Mouse (Mus musculus): ENCODE measurements at regions not wholly inside any gene's neighbourhood (a gene's known extent, or its start where the extent isn't known, plus 50 kb on each side); places are given as distances from the start of the nearest gene placed in this dataset.

DNA sequence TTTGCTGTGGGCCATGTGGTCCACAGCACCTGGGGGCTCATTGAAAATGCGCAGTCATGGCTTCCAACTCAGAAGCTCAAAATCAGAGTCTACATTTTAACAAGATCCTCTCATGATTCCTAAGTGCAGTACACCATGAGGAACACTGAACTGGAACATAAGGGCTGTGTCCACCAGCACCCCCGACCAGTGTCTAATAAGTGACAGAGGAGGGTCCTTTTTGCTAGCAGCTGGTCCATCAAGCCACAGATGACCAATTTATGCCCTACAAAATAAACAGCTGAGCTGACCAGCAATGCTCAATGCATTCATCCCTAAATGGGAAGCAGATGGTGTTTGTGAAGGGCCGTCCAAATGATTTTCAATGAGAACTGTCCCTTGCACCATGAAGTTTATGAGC is 1478.7 kb upstream of the Lrrc6 start:
- WGBS, result 71% methylated on average over 3 of the region's 3 CpGs
- Histone ChIP-seq H3K4me3 (ENCODE audit: low read length) (no peak overlapping the region), H3K4me1 (ENCODE audit: control insufficient read depth, insufficient read depth, low read length) (no peaks in the 10 kb centered on the region), H3K36me3 (ENCODE audit: control insufficient read depth, insufficient read depth) (no peaks in the 10 kb centered on the region), H3K27me3 (ENCODE audit: control insufficient read depth, insufficient read depth, low read length) (no peaks in the 10 kb centered on the region), H3K9me3 (replicated peaks; ENCODE audit: control insufficient read depth, low read length) (no peaks in the 10 kb centered on the region), H3K9ac (ENCODE audit: low read length) (no peak overlapping the region), H3K4me2 (ENCODE audit: low read depth, low read length) (no peak overlapping the region), H3K27ac (ENCODE audit: low read length) (no peak overlapping the region)
- no peak for ATAC-seq (replicated peaks; ENCODE audit: extremely low read depth, insufficient read depth, low FRiP score)

DNA sequence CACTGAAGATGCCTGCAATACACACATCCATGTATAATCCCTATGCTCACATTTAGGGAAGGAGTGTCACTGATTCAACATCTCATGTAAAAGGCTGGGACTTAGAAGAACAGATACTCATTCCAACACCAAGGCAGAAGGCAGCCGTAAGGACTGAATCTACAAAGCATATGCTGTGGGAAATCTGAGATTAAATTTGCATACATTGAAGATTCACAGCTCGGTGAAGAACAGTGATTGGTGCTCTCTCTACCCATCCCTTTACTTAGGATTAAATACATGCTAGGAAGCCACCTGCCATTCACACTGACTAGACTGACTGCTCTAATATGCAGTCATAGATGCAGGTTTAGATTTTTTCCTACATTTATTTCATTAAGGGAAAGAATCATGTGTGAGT is 1476.5 kb upstream of the Lrrc6 start:
- Histone ChIP-seq H3K4me3 (ENCODE audit: low read length) (no peak overlapping the region), H3K36me3 (ENCODE audit: control insufficient read depth, insufficient read depth) (no peaks in the 10 kb centered on the region), H3K9me3 (replicated peaks; ENCODE audit: control insufficient read depth, low read length) (no peaks in the 10 kb centered on the region), H3K4me2 (ENCODE audit: low read depth, low read length) (no peak overlapping the region), H3K27ac (ENCODE audit: low read length) (no peak overlapping the region), H3K4me1 (ENCODE audit: control insufficient read depth, insufficient read depth, low read length) (no peaks in the 10 kb centered on the region), H3K27me3 (ENCODE audit: control insufficient read depth, insufficient read depth, low read length) (no peaks in the 10 kb centered on the region), H3K9ac (ENCODE audit: low read length) (no peak overlapping the region)
- WGBS, result 84% methylated on average over 2 of the region's 2 CpGs
- no peak for ATAC-seq (replicated peaks; ENCODE audit: extremely low read depth, insufficient read depth, low FRiP score)

DNA sequence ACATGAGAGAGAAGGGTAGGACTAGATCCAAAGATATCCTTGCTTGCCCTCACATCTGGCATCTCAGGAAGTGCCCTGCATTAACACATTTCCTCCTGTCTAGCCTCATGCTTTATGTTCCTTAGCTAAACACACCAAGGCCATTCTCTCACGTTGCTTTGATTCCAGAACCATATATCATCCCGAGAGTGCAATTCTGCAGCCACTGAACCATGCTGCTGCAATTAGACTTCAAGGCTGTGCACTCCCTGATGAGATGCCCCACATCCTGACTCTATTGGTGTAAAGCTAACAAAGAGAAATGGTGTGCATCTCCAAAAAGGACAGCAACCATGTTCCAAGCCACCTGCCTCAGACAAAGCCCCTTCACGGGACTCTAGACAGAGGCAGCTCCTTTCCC is 1471.3 kb upstream of the Lrrc6 start:
- Histone ChIP-seq H3K36me3 (ENCODE audit: control insufficient read depth, insufficient read depth) (no peaks in the 10 kb centered on the region), H3K4me1 (ENCODE audit: control insufficient read depth, insufficient read depth, low read length) (no peaks in the 10 kb centered on the region), H3K4me2 (ENCODE audit: low read depth, low read length) (no peak overlapping the region), H3K9me3 (replicated peaks; ENCODE audit: control insufficient read depth, low read length) (no peaks in the 10 kb centered on the region), H3K27me3 (ENCODE audit: control insufficient read depth, insufficient read depth, low read length) (no peaks in the 10 kb centered on the region), H3K9ac (ENCODE audit: low read length) (no peak overlapping the region), H3K4me3 (ENCODE audit: low read length) (no peak overlapping the region), H3K27ac (ENCODE audit: low read length) (no peak overlapping the region)
- WGBS, result 62% methylated on average over 3 of the region's 3 CpGs
- ATAC-seq (replicated peaks; ENCODE audit: extremely low read depth, insufficient read depth, low FRiP score), result no peak

DNA sequence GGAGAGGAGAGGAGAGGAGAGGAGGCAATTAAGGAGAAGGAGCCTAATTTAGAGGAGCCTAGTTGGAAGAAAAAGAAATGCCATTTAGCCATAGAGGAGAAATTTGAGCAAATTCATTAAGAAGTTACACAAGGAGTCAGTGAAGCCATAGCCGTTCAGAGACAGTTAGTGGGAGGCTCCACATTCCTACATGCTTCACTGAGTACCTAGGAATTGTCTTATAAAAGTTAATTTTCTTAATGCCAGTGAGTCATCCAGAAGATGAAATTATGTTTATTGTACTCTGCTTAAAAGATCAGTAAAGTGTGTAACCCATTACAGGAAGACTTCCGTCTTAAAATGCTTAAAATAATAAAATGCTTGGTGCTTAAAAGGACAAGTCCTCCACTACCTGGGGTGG is 1453.5 kb upstream of the Lrrc6 start:
- no peak for ATAC-seq (replicated peaks; ENCODE audit: extremely low read depth, insufficient read depth, low FRiP score)
- Histone ChIP-seq H3K36me3 (ENCODE audit: control insufficient read depth, insufficient read depth) (no peaks in the 10 kb centered on the region), H3K27ac (ENCODE audit: low read length) (no peak overlapping the region), H3K4me1 (ENCODE audit: control insufficient read depth, insufficient read depth, low read length) (peaks cover 6% of the 10 kb centered on the region; the same call in 1 of the 2 replicates), H3K27me3 (ENCODE audit: control insufficient read depth, insufficient read depth, low read length) (no peaks in the 10 kb centered on the region), H3K9ac (ENCODE audit: low read length) (no peak overlapping the region), H3K4me3 (ENCODE audit: low read length) (no peak overlapping the region), H3K9me3 (replicated peaks; ENCODE audit: control insufficient read depth, low read length) (no peaks in the 10 kb centered on the region), H3K4me2 (ENCODE audit: low read depth, low read length) (no peak overlapping the region)
- 76% methylated on average over 2 of the region's 2 CpGs for WGBS

DNA sequence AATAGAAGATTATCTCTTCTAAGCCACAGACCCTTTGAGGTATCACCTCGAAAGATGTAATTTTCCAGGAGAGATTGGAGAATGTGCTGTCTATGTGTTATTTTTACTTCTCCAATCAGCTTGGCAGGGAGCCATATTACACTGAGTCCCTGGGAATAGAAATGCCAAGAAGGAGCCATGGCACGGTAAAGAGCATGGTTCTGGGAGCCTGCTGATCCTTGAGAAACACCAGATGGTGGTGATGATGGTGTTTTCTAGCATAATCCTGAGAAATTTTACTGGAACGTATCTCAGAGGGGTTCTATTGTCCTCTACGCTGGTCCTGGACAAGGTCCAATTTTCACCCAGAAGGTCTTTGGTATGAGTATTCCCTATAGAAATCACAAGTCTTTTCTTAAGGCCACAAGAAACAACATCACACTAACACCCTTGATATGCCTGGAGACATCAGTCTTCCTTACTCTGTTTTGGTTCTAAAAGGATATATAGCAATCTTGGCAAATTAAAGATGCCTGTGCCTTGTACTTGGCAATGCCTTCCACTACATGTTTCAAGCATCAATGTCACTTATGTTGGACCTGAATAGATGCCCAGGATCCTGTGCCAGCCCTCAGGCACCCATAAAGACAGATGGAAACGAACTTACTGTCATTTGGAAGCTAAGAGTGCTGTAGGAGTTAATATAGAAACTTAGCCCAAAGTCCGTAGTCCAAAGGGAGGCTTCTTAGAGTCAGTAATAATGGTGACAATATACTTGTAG is 1449.8 kb upstream of the Lrrc6 start:
- Histone ChIP-seq H3K36me3 (ENCODE audit: control insufficient read depth, insufficient read depth) (no peaks in the 10 kb centered on the region), H3K4me1 (ENCODE audit: control insufficient read depth, insufficient read depth, low read length) (peaks cover 6% of the 10 kb centered on the region; the same call in 1 of the 2 replicates), H3K4me3 (ENCODE audit: low read length) (no peak overlapping the region), H3K27me3 (ENCODE audit: control insufficient read depth, insufficient read depth, low read length) (no peaks in the 10 kb centered on the region), H3K4me2 (ENCODE audit: low read depth, low read length) (no peak overlapping the region), H3K9me3 (replicated peaks; ENCODE audit: control insufficient read depth, low read length) (no peaks in the 10 kb centered on the region), H3K27ac (ENCODE audit: low read length) (no peak overlapping the region), H3K9ac (ENCODE audit: low read length) (no peak overlapping the region)
- ATAC-seq (replicated peaks; ENCODE audit: extremely low read depth, insufficient read depth, low FRiP score), result no peak
- WGBS, result 47% methylated on average over 6 of the region's 6 CpGs

DNA sequence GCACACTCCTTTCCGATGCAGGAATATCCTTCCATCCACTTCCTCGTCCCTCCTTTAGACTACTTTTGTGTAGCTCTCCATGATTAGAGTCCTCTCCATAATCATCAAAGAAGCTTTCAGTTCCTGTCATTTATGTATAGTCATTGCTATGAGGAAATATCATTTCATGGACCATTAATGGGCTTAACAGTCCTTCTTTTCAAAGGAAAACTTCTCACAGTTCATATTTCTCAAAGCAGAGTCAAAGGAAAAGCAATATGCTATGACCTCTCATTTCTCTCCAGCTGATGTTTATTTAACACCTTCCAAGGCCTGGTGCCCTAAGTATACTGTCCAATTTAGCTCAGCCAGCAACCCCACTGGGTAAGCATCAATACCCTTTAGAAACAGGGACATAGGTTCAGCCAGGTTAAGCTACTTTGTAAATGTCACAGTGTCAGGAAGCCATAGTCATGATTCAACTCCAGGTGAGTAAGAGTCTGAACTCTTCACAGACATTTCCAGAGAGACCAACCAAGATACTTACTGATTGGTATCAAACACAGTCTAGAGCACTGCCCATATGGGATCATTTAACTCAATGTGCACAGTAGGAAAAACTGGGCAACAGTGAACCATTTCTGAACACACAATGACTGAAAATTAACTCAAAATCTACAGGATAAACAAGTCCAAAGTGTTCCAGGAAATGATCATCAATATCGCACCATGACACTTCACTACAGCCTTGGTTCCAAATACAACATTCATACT is 1443.8 kb upstream of the Lrrc6 start:
- Histone ChIP-seq H3K4me1 (ENCODE audit: control insufficient read depth, insufficient read depth, low read length) (no peaks in the 10 kb centered on the region), H3K9ac (ENCODE audit: low read length) (no peak overlapping the region), H3K4me2 (ENCODE audit: low read depth, low read length) (no peak overlapping the region), H3K27ac (ENCODE audit: low read length) (no peak overlapping the region), H3K4me3 (ENCODE audit: low read length) (no peak overlapping the region), H3K36me3 (ENCODE audit: control insufficient read depth, insufficient read depth) (no peaks in the 10 kb centered on the region), H3K9me3 (replicated peaks; ENCODE audit: control insufficient read depth, low read length) (no peaks in the 10 kb centered on the region), H3K27me3 (ENCODE audit: control insufficient read depth, insufficient read depth, low read length) (no peaks in the 10 kb centered on the region)
- 77% methylated on average over 3 of the region's 3 CpGs for WGBS
- ATAC-seq (replicated peaks; ENCODE audit: extremely low read depth, insufficient read depth, low FRiP score), result no peak

DNA sequence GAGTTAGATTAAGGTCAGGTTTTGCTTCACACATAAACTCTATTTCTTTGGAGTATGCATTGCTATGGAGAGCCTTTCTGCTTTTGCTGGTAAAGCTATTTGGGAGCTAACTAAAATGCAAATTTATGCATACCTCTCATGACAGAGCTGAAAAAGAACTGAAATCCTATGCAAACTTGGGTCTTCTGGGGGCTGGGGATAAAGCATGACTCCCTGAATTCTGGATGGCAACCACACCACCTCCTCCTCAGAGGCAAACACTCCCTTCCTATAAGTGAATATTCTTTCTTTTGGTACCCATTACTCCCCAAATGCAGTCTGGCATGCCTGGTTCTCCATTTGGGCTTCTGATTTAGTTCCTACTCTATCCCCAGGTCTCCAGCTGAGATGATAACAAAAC is 1442.3 kb upstream of the Lrrc6 start:
- H3K9me3 ChIP-seq (replicated peaks; ENCODE audit: control insufficient read depth, low read length), result no peaks in the 10 kb centered on the region
- H3K9ac ChIP-seq (ENCODE audit: low read length), result no peak overlapping the region
- H3K4me2 ChIP-seq (ENCODE audit: low read depth, low read length), result no peak overlapping the region
- ATAC-seq (replicated peaks; ENCODE audit: extremely low read depth, insufficient read depth, low FRiP score), result no peak
- no peaks in the 10 kb centered on the region for H3K36me3 ChIP-seq (ENCODE audit: control insufficient read depth, insufficient read depth)
- no peaks in the 10 kb centered on the region for H3K27me3 ChIP-seq (ENCODE audit: control insufficient read depth, insufficient read depth, low read length)
- no peak overlapping the region for H3K27ac ChIP-seq (ENCODE audit: low read length)
- no peak overlapping the region for H3K4me3 ChIP-seq (ENCODE audit: low read length)
- no peaks in the 10 kb centered on the region for H3K4me1 ChIP-seq (ENCODE audit: control insufficient read depth, insufficient read depth, low read length)

DNA sequence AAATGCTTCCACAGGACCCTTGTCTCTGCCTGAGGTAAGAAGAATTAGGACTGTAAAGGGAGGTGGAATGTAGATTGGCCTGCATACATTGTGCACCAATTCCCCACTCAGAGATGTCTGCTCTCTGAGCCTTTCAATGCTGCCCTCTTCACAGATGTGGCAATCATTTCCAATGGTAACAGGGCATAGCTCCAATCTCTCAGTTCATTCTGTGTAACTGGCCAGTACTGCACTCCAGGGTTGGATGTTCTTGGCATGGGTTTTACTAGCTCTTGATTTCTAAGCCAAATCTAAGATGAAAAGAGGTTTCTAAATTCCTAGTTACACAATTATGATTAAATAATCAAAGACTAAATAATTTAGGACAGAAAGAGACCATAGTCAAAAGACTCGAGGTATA is 1439.8 kb upstream of the Lrrc6 start:
- ATAC-seq (replicated peaks; ENCODE audit: extremely low read depth, insufficient read depth, low FRiP score), result no peak
- no peaks in the 10 kb centered on the region for H3K36me3 ChIP-seq (ENCODE audit: control insufficient read depth, insufficient read depth)
- no peaks in the 10 kb centered on the region for H3K4me1 ChIP-seq (ENCODE audit: control insufficient read depth, insufficient read depth, low read length)
- H3K9ac ChIP-seq (ENCODE audit: low read length), result no peak overlapping the region
- H3K4me3 ChIP-seq (ENCODE audit: low read length), result no peak overlapping the region
- H3K4me2 ChIP-seq (ENCODE audit: low read depth, low read length), result no peak overlapping the region
- H3K9me3 ChIP-seq (replicated peaks; ENCODE audit: control insufficient read depth, low read length), result no peaks in the 10 kb centered on the region
- WGBS, result 65% methylated on average over 1 of the region's 1 CpGs
- no peak overlapping the region for H3K27ac ChIP-seq (ENCODE audit: low read length)
- no peaks in the 10 kb centered on the region for H3K27me3 ChIP-seq (ENCODE audit: control insufficient read depth, insufficient read depth, low read length)

DNA sequence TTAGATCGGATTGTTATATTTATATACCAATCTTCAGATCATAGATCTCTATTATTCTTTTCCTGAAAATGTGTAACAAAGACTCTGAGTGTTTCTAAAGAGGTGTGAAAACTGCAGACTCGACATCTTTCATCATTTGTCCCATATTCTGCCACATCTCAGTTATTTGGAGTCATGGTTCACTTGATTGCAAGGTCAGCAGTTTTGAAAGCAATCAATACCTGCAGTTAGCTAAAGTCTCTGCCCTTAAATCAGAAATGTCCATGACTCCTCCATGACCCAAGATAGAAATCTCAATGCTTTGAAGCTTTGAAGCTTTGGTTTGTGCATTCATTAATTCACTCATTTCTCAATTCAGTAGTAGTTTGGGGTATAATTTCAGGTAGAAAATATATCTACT is 1424.2 kb upstream of the Lrrc6 start:
- WGBS, result 67% methylated on average over 2 of the region's 2 CpGs
- no peak overlapping the region for H3K27ac ChIP-seq (ENCODE audit: low read length)

More for the DNA sequence above, 1424.2 kb upstream of the Lrrc6 start:
- no peak overlapping the region for H3K4me3 ChIP-seq (ENCODE audit: low read length)
- H3K9me3 ChIP-seq (replicated peaks; ENCODE audit: control insufficient read depth, low read length), result no peaks in the 10 kb centered on the region
- no peaks in the 10 kb centered on the region for H3K36me3 ChIP-seq (ENCODE audit: control insufficient read depth, insufficient read depth)
- no peak overlapping the region for H3K9ac ChIP-seq (ENCODE audit: low read length)
- H3K4me2 ChIP-seq (ENCODE audit: low read depth, low read length), result no peak overlapping the region
- no peak for ATAC-seq (replicated peaks; ENCODE audit: extremely low read depth, insufficient read depth, low FRiP score)
- H3K27me3 ChIP-seq (ENCODE audit: control insufficient read depth, insufficient read depth, low read length), result no peaks in the 10 kb centered on the region
- no peaks in the 10 kb centered on the region for H3K4me1 ChIP-seq (ENCODE audit: control insufficient read depth, insufficient read depth, low read length)
